Mouse (Mus musculus) C2C12 (cell line): ENCODE data around the gene Gspt2. TPM values are rescaled to one million over a fixed set of nuclear protein-coding genes. Genes with fewer than 3 reads are reported as not detected.
"Not testable (repeated sequence)": the region's sequence is repeated elsewhere in the genome, so short reads cannot be mapped to it uniquely, and the experiment has no call there.

Experiments used
- H3K27me3 ChIP-seq: one replicate; pipeline ENCODE4 v1.6.1; 2011; ENCODE audit not compliant: control insufficient read depth, insufficient read depth, insufficient read length
- H3K36me3 ChIP-seq: one replicate; pipeline ENCODE4 v1.6.1; 2011; ENCODE audit not compliant: control insufficient read depth, insufficient read depth
- H3K4me3 ChIP-seq: one replicate; pipeline ENCODE4 v1.5.1; 2011; ENCODE audit warnings: mild to moderate bottlenecking, control low read depth; ENCODE audit not compliant: poor library complexity, insufficient read depth, severe bottlenecking
- H3K79me2 ChIP-seq: one replicate; pipeline ENCODE4 v1.6.1; 2011; ENCODE audit not compliant: control insufficient read depth, insufficient read depth
- H3K79me3 ChIP-seq: one replicate; pipeline ENCODE4 v1.6.1; 2011; ENCODE audit warnings: low read depth, control low read depth
- H3ac ChIP-seq: one replicate; pipeline ENCODE3; 2011; ENCODE audit warnings: low read depth; ENCODE audit not compliant: control insufficient read depth, insufficient read length
- CEBPB ChIP-seq: IDR thresholded peaks from one replicate; pipeline ENCODE4 v1.6.1; 2011; ENCODE audit warnings: low read depth, mild to moderate bottlenecking, control low read depth, moderate library complexity
- CTCF ChIP-seq: IDR thresholded peaks from one replicate; pipeline ENCODE4 v1.5.1; 2011; ENCODE audit not compliant: control insufficient read depth, insufficient read depth, insufficient read length
- FOSL1 ChIP-seq: IDR thresholded peaks from one replicate; pipeline ENCODE4 v1.8.0; 2011; ENCODE audit warnings: mild to moderate bottlenecking, low read length; ENCODE audit not compliant: poor library complexity, insufficient read depth, severe bottlenecking
- MAX ChIP-seq: IDR thresholded peaks from one replicate; pipeline ENCODE4 v1.6.1; 2011; ENCODE audit warnings: mild to moderate bottlenecking, control low read depth
- MYOD1 ChIP-seq: IDR thresholded peaks from one replicate; pipeline ENCODE4 v1.6.1; 2011; ENCODE audit warnings: low read depth; ENCODE audit not compliant: control insufficient read depth, insufficient read length
- MYOG ChIP-seq: IDR thresholded peaks from one replicate; pipeline ENCODE4 v1.6.1; 2011; ENCODE audit not compliant: control insufficient read depth, insufficient read length; ENCODE audit errors: extremely low read depth
- USF1 ChIP-seq: IDR thresholded peaks from one replicate; pipeline ENCODE4 v1.6.1; 2011; ENCODE audit warnings: low read depth, mild to moderate bottlenecking, control low read depth, moderate library complexity
- polyA plus RNA-seq: library from polyadenylated mRNA; unstranded; fragments of >200 nt; fragmentation: generic; extraction: Trizol; gene quantifications from one replicate; pipeline ENCODE4 v1.2.1, GENCODE M21; 2012; ENCODE audit warnings: missing spikeins

Gene Gspt2
- polyA plus RNA-seq, 1 experiment, result 0.71 TPM

- no peaks in the 10 kb centered on the region for H3K36me3 ChIP-seq
- TF ChIP-seq MYOD1, result no peak
- TF ChIP-seq CTCF, result no peak
- TF ChIP-seq MAX, result no peak
- no peaks in the 10 kb centered on the region for H3K79me3 ChIP-seq
- H3K27me3 ChIP-seq, result no peaks in the 10 kb centered on the region
- no peak overlapping the region for H3K4me3 ChIP-seq
- no peaks in the 10 kb centered on the region for H3K79me2 ChIP-seq
- no peak overlapping the region for H3ac ChIP-seq
Observed at GRCm38 (mm10) chrX:94670814-94671213, 34.9 kb downstream of the Gspt2 start.

GRCm38 (mm10) chrX:94674977-94675376, 39.1 kb downstream of the Gspt2 start:
- Histone ChIP-seq H3ac (no peak overlapping the region), H3K27me3 (no peaks in the 10 kb centered on the region), H3K79me3 (no peaks in the 10 kb centered on the region), H3K4me3 (no peak overlapping the region), H3K79me2 (no peaks in the 10 kb centered on the region), H3K36me3 (no peaks in the 10 kb centered on the region)
- no peak for TF ChIP-seq MYOG
- no peak for TF ChIP-seq CTCF
- TF ChIP-seq USF1, result no peak
- TF ChIP-seq CEBPB, result no peak
- no peak for TF ChIP-seq MAX
- no peak for TF ChIP-seq FOSL1
- no peak for TF ChIP-seq MYOD1

DNA sequence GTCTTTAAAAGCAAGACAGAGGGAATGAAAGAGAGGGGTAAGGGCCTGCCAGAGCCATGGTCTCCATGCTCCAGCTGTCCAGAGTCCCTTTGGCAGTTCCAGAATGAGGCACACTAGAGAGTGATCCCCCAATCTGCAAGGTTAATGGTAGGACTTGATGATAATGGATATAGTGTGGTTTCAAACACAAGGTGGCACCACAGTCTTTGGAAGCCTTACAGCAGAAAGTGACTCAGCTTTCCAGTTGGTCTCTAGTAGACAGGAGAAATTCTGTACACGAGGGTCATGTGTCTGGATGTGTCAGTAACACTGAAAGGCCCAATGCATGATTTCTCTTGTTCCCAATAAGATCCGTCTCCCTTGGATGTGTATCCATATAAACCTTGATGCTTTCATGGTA, 45.7 kb downstream of the Gspt2 start:
- not testable (repeated sequence) for H3K36me3 ChIP-seq, H3K79me3 ChIP-seq, H3K79me2 ChIP-seq, H3K27me3 ChIP-seq, H3ac ChIP-seq, H3K4me3 ChIP-seq

DNA sequence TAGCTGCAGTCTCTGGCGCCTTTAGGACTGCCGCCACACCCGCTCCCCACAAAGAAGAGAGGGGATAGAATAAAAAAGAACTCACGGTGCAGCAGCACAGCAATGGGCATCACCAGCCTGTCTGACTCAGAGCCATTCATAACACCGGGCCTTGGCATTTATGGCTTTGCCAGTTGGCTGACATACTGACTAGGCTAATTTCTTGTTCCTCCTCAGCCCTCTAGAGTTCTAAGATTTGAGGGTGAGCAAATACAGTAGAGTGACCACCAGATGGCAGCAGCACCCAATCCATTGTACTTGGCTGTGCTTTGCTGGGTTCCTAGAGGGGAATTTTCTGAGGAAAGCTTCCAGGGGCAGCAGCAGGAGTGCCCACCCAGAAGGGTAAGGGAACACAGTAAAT, 53.7 kb downstream of the Gspt2 start:
- H3K36me3 ChIP-seq, H3K79me2 ChIP-seq, H3K27me3 ChIP-seq, H3ac ChIP-seq, H3K4me3 ChIP-seq, H3K79me3 ChIP-seq: not testable (repeated sequence)

Other genes with a start within 250 kb of the Gspt2 start
- 235 TPM for gene Maged1, start 93.9 kb upstream of the Gspt2 start, polyA plus RNA-seq
- 1.9 TPM for gene Zxdb, start 88.5 kb downstream of the Gspt2 start, polyA plus RNA-seq